Mouse (Mus musculus) cerebral cortex, adult 2 months (tissue): ENCODE results near the gene Psme2.

Experiments used
- whole genome bisulfite sequencing: fragments of 180-500 bp; shearing (Covaris S2); methylation state at CpG from one replicate; pipeline ENCODE4 v1.1.7; 2018; 5-methylcytosine and 5-hydroxymethylcytosine counted together

Psme2 gene

GRCm38 (mm10) chr14:55596036-55596690 is 5.2 kb upstream of the Psme2 start:
- 68% methylated on average over 13 of the region's 13 CpGs for WGBS

- 3% methylated on average over 16 of the region's 16 CpGs for WGBS
Observed at GRCm38 (mm10) chr14:55592226-55592625, 1.3 kb upstream of the Psme2 start.

DNA sequence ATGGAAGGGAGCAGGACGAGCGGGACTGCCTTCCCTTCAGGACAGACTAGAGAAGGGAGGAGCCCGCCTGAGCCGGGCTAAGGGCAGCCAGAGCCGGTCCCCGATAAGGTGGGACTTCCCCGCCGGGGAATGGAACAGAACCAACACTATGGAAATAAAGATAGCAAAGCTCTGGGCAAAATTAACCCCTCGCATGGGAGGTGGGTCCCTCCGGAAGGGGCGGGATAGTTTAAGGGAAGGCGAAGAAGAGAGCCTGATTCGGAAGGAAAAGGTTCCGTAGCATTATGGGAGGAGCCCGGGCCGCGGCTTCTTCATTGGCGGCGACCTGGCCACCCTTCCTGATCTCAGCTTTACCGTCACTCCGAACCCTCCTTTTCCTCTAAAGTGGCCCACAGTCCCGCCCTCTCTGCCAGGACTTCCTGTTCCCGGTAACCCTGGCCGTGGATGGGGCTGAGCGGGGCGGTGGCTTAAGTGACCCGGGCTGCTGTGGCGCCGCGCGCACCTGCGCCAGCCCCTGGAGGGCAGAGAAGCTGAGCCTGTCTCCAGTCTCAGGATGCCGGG is 498 bp upstream of the Psme2 start, which contains the start of gene Rnf31:
TSS of gene Rnf31 (plus strand) at position 378 of the 561 bp plus-strand sequence.
- WGBS, result under 1% methylated on average over 33 of the region's 33 CpGs

GRCm38 (mm10) chr14:55589771-55590448 is 1.0 kb downstream of the Psme2 start:
- WGBS, result 87% methylated on average over 11 of the region's 11 CpGs

DNA sequence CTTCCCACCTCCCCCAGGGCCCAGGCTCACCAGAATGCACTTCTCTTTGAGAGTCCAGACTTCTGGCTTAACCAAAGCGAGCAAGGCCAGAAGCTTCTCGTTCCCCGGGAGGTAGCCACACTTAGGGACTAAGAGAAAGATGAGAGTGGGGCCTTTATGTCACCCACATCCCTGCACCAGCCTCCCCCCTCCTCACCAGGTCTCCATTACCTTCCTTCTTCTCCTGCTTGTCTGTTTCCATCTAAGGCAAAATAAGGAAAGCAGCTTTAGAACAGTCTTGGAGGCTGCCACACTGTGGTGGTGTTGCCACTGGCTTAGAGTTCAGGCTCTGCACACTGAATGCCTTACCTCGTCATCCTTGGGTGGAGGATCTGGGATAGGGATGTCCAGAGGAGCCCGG is 1.6 kb downstream of the Psme2 start:
- 90% methylated on average over 5 of the region's 5 CpGs for WGBS

- WGBS, result 99% methylated on average over 2 of the region's 2 CpGs
Observed at GRCm38 (mm10) chr14:55586149-55586548, 4.8 kb downstream of the Psme2 start.

DNA sequence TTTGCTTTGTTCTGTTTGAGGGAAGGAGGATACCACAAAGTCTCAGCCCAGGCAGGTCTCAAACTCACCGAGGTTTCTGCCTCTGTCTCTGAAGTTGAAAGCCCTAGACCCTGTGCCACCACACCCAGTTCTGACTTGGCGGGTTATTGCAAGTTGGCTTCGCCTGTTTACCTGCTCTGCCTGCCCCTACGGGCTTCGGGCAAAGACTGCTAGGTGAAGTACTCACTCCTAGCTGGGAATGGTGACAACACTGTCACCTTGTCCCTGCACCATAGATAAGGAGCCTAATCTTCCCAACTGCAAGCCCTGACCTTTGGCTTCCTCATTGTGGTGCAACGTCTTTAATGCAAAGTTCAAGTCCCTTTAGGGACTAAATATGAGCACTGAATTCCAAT is 5.3 kb downstream of the Psme2 start:
- 76% methylated on average over 6 of the region's 6 CpGs for WGBS

- 5% methylated on average over 43 of the region's 43 CpGs for WGBS
Observed at GRCm38 (mm10) chr14:55584702-55585565, 6.0 kb downstream of the Psme2 start, which contains the start of gene Emc9. Emc9 (minus strand) TSS chr14:55585302.

DNA sequence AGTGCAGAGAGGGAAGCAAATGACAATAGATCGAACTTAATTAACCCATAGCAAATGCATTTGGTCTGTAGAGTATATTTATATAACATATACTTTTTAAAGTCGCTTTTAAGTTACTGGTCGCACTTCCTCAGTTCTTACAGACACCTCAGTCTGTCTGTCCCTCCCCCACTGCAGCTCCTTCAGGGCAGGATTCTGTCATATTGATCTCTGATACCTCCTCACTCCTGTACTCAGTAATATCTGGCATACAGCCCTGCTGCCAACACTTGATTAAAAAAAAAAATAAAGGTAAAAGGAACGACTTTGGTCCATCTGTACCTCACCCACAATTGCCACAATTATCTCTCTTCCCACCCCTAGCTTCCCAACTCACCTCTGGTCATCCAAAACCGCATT is 6.6 kb downstream of the Psme2 start:
- WGBS, result 40% methylated on average over 5 of the region's 5 CpGs

DNA sequence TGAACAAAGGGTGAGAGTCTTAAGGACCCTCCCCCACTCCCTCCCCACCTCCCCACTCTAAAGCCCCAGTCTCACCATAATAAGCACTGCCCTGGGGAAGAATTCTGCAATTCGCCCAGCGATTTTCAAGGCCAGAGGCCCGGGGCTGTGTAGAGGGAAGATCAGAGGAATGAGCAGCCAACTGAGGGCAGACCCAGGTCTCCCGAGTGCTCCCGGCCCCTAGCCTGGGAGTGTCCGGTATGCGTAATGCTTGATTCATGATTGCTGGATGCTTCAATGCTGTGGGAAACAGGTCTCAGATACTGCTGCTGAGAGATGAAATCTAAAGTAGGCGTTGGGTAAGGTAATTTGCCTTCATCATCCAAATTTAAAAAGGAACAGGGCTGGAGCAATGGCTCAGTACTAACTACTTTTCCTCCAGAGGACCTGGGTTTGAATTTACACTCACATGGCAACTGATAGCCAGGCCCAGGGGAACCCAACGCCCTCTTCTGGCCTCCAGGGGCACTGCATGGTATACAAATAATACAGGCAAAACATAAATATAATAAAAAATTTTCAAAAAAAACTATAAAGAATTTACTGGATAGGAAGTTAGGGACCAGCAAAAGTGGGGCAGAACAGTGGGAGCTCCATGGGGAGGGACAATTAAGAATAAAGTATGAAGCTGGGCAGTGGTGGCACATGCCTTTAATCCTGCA is 8.8 kb downstream of the Psme2 start:
- 75% methylated on average over 9 of the region's 9 CpGs for WGBS

DNA sequence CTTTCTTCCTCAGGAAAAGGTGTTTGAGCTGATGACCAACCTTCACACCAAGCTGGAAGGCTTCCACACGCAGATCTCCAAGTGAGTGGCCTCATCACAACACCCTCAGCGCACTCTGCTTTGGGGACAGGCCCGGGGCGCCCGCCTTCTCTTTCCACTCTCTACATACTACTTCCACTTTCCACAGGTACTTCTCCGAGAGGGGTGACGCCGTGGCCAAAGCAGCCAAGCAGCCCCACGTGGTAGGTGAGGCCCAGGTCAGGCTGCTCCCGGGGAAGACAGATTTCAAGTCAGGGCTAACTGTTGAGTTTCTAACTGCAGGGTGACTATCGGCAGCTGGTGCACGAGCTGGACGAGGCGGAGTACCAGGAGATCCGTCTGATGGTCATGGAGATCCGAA is 10.2 kb downstream of the Psme2 start:
- WGBS, result 93% methylated on average over 16 of the region's 16 CpGs

GRCm38 (mm10) chr14:55579511-55580496 is 11.1 kb downstream of the Psme2 start:
- 85% methylated on average over 23 of the region's 23 CpGs for WGBS

- WGBS, result 37% methylated on average over 6 of the region's 6 CpGs
Observed at GRCm38 (mm10) chr14:55578668-55579269, 12.1 kb downstream of the Psme2 start.

- WGBS, result 1% methylated on average over 32 of the region's 32 CpGs
Observed at GRCm38 (mm10) chr14:55577871-55578667, 12.8 kb downstream of the Psme2 start, which contains the start of gene Psme1. Psme1 (plus strand) TSS chr14:55578123.

DNA sequence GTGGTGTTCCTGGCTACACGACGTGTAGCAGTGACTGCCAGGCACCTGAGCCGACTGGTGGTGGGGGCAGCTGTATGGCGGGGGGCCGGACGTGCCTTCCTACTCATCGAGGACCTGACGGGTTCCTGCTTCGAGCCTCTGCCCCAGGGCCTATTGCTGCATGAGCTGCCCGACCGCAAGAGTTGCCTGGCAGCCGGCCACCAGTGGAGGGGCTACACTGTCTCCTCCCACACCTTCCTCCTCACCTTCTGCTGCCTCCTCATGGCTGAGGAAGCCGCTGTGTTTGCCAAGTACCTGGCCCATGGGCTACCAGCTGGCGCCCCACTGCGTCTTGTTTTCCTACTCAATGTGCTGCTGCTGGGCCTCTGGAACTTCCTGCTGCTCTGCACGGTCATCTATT is 14.5 kb downstream of the Psme2 start:
- WGBS, result 67% methylated on average over 16 of the region's 16 CpGs

DNA sequence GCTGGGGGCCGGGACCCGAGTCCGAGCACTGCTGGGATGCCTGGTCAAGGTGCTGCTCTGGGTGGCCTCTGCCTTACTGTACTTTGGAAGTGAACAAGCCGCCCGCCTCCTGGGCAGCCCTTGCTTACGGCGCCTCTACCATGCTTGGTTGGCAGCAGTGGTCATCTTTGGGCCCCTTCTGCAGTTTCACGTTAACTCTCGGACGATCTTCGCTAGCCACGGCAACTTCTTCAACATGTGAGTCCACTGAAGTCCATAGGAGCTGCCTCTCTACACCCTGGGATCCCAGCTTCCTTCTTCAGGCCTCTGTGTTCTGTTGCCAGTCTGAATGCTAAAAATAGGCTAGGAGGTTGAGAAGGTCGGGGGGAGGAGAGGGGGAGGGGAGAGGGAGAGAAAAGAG is 15.2 kb downstream of the Psme2 start:
- WGBS, result 79% methylated on average over 13 of the region's 13 CpGs

DNA sequence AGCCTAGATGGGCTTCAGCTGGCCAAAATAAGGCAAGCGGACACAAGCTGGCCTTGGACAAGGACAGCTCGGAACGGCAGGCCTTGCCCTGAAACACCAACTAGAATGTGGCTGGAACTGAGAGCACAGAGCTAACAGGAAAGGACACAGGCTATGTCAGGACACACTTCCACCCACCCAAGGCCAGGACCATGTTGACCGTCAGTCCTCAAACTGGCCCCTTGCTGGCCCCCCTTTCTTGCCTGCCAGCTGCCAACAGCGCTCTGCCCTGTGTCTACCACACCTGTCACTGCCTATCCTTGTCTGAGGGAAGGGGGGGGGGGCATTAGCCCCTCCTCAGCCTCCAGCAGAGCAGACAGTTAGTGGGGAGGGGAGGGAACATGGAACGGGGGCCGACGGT is 15.6 kb downstream of the Psme2 start, which contains the start of gene Fitm1:
TSS of gene Fitm1 (plus strand) at position 316 of the 400 bp plus-strand sequence.
- 76% methylated on average over 8 of the region's 8 CpGs for WGBS

- 98% methylated on average over 2 of the region's 2 CpGs for WGBS
Observed at GRCm38 (mm10) chr14:55570588-55570987, 20.3 kb downstream of the Psme2 start.

DNA sequence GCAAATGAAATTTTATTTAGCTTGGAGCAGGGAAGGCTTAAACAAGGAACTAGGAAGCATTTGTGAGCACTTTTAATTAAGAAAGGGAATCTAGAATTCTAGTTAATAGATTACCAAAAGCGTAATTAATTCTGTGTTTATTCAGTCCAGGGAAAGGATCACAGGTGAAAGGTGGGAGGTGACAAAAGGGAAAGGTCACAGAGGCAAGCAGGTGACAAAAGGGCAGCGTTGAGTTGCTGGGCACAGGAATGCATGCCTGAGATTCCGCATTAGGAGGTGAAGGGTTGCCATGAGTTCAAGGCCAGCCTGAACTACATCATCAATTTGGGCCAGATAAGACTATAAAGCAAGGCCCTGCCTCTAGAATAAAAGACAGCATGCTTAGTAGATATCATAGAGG is 23.4 kb downstream of the Psme2 start:
- WGBS, result 97% methylated on average over 3 of the region's 3 CpGs
